Mouse (Mus musculus) adrenal gland, postnatal 4 days (tissue): ENCODE results near the gene Cnih1. TPM values are rescaled to one million over a fixed set of nuclear protein-coding genes. Genes with fewer than 3 reads are reported as not detected.
"Not testable (repeated sequence)": the region's sequence is repeated elsewhere in the genome, so short reads cannot be mapped to it uniquely, and the experiment has no call there.

Source experiments
- DNase-seq, 2 experiments: peaks; one replicate each; pipeline ENCODE4 v3.0.0; 2021 to 2022; ENCODE audit warnings: low spot score in 2 of 2, mixed read lengths in 2 of 2
- total RNA-seq, 2 experiments: library from RNA; stranded (reverse); gene quantifications; 2 replicates each; pipeline ENCODE4 v1.2.3; 2021

The Cnih1 gene
- total RNA-seq, 2 experiments from 2014 or later: 97.2 to 98.1 TPM

DNA sequence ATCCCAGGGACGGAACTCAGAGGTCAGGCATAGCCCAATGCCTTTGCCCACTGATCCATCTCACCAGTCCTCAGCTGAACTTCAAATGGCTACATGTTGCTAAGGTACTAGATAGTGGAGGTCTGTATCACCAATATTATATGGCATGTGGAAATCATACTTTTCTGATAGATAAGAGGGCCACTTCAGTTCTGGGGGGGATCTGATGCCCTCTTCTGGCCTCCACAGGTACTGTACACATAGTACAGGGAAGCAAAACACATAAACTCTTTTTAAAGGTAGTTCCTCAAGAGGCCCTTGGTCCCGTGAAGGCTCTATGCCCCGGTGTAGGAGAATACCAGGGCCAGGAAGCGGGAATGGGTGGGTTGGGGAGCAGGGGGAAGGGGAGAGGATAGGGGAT lies 2.1 kb upstream of the Cnih1 start:
- no peak for DNase-seq

DNA sequence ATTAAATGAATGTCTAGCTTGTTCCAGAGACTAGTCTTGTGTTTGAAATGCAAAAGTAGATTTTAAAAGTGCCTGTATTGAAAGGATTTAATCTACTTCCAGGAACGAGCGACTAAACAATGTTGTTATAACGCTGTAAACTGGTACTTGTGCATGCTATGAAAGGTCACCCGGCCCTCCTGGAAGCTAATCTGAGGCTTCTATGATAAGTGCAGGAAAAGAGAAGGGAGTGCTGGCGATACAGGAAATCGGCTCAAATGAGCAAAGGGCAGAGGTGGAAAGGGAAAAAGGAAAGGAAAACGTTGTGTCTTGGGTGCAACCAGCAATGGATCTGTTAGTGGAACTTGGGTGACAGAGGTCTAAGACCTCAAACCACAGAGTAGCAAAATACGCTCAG lies 292 bp upstream of the Cnih1 start:
- no peak for DNase-seq

DNA sequence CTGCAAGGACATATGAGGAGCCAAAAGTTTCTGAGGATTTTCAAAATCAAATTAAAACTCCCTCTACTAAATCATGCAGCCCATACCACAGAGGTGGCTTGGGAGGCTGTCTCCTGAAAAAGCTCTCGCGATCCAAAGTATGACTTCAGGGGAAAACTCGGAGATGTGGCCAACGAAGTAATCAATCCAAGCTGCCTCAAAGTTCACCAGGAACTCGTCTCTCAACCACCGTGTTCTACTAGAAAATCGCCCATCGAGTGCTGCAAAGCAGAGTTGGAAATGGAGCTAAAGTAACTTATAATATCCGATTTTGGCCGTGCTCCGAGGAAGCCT lies 791 bp downstream of the Cnih1 start:
- no peak for DNase-seq

GRCm38 (mm10) chr14:46785247-46785646 lies 3.0 kb downstream of the Cnih1 start:
- no peak for DNase-seq

DNA sequence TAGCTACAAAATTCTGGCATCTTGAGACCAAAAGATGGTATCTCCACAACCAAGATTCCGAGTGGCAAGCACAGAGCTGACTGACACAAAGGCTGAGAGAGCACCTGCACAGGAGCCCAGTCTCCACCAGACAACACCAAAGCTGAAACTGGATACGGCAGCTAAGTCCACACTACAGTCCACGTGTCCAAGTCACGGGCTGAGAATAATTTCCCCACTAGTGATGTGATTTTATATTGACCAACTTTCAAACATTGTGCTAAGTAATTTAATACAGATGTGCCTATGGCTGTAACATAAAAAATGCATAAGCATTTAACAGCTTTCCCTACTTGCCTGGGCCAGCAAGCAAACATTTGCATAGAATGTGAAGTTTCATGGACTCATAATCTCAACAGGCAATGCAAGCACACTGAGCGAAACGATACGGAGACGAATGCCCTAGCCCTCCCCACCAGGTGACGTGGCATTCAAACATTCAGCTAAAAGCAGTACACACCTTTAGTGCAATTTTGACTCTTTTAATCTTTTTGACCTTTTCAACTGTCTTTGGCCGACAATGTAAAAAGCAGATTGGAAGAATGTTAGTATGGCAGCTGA lies 4.8 kb downstream of the Cnih1 start:
- DNase-seq: no peak

DNA sequence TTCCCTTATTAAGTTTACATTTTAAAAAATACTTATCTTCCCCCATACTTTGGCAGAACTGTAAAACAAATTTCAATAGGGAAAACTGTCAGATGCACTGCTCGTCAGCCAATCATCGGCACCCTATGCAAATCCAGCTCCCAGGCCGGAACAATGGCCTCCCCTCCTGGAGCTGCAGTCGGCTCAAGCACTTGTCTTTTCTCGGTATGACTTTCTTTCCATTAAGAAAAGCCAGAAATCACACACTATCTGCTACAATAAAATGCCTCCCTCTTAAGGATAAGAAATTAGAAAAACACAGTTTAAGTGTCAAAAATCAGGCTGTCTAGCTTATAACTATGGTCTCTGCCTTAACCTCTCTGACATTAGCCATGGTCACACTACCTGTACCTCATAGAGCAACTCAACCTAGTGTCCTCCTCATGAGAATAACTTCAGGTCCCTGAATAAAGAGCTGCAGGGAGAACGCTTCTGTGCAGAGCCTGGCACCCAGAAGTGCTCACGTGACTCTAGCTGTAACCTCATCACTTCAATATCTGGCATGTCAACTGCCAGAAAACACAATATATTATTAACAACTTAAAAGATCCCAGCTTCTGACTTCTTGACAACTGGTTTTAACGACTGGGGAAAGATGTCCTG lies 5.9 kb downstream of the Cnih1 start:
- no peak for DNase-seq

- no peak for DNase-seq
Observed at GRCm38 (mm10) chr14:46781086-46781485, 7.1 kb downstream of the Cnih1 start.

DNA sequence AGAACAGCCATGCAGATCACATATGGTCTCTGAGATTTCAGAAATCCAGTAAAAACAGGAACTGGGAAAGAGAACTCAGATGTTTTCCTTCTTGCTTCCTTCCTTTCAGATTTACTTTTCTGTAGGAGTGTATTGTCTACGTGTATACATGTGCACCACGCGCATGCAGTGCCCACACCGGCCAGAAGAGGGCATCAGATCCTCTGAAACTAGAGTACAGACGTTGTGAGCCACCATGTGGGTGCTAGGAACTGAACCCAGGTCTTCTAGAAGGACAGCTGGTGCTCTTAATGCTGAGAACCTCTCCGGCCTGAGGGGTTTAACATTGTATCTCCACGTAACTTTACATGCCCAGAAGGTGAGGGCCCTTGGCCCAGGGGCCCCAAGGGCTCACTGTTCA lies 9.0 kb downstream of the Cnih1 start:
- no peak for DNase-seq

- DNase-seq: no peak
Observed at GRCm38 (mm10) chr14:46778756-46779155, 9.5 kb downstream of the Cnih1 start.

DNA sequence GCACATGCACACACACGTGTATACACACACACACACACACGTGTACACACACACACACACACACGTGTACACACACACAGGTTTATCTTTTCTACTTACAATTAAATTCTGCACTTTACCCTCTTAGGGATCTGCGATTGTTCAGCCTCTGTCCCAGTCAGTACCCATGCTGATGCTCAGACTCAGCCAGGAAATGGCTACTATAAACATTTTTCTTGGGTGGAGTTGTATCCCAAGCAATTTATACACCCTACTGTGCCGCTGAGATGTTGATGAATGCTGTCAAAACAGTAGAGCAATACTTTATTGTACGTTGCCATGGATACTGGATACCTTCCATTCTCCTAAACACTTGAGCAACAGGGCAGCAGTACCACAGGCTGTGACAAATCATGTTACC lies 18.2 kb downstream of the Cnih1 start:
- no peak for DNase-seq

GRCm38 (mm10) chr14:46767116-46767515 lies 21.1 kb downstream of the Cnih1 start:
- DNase-seq: no peak

GRCm38 (mm10) chr14:46761186-46761585 lies 27.0 kb downstream of the Cnih1 start:
- no peak for DNase-seq

GRCm38 (mm10) chr14:46760355-46761029 lies 27.7 kb downstream of the Cnih1 start, which contains the start of gene Cdkn3:
Gene Cdkn3 (plus strand): TSS chr14:46760541.
- DNase-seq: peak; percentile 60 to 82

DNA sequence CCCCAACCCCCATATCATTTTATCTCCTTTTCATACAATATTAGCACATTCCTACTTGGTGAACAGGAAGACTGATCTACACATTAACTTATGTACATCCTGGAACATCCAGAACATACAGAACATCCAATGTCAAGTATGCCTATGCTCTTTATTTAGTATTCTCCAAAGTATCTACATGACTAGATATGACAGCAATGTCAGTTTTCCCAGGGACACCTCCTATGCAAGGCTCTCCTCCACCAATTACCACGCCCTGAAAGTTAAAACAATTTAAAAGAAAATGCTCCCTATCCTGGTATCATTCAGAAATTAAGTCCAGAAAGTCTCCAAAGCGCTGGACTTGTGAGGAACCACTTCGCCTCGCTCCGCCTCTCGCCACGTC lies 28.2 kb downstream of the Cnih1 start:
- no peak for DNase-seq

- DNase-seq: no peak
Observed at GRCm38 (mm10) chr14:46757736-46758135, 30.5 kb downstream of the Cnih1 start.

- no peak for DNase-seq
Observed at GRCm38 (mm10) chr14:46755851-46756250, 32.4 kb downstream of the Cnih1 start.

DNA sequence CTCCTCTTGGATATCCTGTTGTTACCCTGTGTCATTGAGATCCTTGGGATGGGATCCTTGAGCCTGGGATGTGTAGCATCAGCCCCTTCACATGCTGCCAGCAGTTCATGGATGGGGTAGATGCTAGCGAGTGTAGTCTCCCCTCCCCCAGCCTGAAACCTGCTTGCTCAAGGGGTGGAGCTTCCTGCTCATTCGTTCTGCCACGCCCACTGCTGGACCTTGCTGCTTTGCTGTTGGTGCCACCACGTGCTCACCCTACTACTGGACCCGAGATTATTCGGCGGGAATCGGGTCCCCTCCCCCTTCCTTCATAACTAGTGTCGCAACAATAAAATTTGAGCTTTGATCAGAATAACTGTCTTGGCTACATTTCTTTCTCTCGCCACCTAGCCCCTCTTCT lies 33.8 kb downstream of the Cnih1 start:
- not testable (repeated sequence) for DNase-seq

DNA sequence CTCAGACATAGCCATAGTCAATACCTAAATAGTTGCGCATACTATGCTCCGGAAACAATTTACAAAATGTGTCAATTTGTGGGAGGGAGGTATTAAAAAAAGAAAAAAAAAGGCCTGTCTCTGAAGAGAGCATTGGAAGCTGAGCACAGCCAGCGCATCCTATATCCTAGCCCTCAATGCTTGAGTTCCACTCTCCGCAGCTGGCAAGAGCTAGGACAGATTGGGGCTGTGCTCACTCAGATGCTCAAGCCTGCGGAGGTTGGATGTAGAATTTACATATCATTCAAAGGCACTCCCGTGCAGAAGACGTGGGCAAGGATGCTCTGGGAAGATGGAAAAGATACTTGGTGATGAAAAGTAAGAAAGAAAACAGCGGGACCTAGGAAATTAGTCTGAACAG lies 42.8 kb downstream of the Cnih1 start:
- no peak for DNase-seq

DNA sequence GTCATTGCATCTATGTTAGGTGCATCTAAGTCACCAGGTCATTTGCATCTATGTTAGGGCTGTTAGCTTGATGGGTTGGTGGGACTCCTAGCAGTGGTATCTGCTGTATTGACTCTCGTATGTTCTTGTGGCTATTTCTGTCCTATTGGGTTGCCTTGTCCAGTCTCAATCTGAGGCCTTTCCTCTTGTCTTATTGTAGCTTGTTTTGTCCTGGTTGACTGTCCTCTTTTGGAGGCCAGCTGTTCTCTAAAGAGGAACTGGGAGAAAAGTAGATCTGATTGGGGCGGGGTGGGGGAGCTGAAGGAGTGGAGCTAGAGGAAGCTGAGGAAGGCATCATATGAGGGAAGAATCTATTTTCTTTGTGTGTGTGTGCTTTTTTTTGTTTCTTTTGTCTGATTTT lies 45.5 kb downstream of the Cnih1 start:
- DNase-seq: no peak

DNA sequence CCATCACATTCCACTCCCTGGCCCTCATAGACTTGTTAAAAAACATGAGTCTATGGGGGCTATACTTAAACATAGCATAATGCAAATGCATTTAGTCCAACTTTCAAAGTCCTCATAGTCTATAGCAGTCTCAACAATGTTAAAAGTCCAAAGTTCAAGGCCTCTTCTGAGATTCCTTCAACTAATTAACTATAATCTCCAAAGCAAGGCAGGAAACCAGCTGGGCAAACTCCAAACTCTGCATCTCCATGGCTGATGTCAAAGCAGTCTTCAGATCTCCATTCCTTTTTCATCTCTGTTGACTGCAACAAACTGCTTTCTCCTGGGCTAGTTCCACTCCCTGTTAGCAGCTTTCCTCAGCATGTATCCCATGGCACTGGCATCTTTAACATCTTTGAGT lies 50.9 kb downstream of the Cnih1 start:
- not testable (repeated sequence) for DNase-seq

GRCm38 (mm10) chr14:46736366-46736765 lies 51.8 kb downstream of the Cnih1 start:
- no peak for DNase-seq

DNA sequence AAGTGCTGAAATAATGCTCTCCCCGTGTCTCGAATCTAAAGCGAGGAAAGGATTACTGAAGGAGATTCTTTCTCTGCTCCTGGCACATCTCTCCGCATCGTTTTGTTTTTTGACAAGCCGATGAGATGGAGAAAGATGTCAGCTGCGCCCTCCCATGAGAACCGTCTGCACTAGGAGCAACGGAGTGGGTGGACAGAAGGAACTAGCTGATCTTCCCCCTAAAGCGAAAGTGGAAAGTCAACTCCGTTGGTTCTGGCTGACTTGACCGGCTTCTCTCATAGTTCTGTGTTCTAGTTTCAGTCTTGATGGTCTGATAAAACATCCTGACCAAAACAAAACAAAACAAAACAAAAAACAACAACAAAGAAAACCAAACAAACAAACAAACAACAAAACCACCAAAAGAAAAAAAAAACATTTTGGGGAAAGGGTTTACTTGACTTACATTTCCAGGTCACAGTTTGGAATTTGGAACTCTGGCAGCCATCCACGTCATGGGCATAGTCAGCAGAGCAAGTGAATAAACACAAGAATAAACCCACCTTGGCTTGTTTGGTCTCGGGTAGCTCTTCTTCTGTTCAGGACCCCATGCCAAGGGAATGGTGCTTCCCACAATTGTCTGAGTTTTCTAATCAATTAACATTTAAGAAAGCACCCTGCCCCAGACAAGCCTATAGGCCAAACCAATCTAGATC lies 53.3 kb downstream of the Cnih1 start:
- DNase-seq: no peak
